Mouse (Mus musculus) thymus, postnatal 0 days (tissue): ENCODE results near the gene Ypel3. TPM values are rescaled to one million over a fixed set of nuclear protein-coding genes. Genes with fewer than 3 reads are reported as not detected.
A peak's percentile ranks its signal among the peaks of the same experiment; 100 is the strongest.

ENCODE experiments used
- DNase-seq: peaks from one replicate; pipeline ENCODE4 v3.0.0-alpha.2; 2015; ENCODE audit warnings: low spot score
- polyA plus RNA-seq: library from polyadenylated mRNA; unstranded; fragments of >200 nt; fragmentation: Nextera tagmentation; extraction: Ambion mirVana; gene quantifications from 2 replicates; pipeline ENCODE4 v1.2.1, GENCODE M21; 2015

Gene Ypel3
- polyA plus RNA-seq, 1 experiment from 2014 or later, result 180 TPM

- no peak for DNase-seq
Observed at GRCm38 (mm10) chr7:126792721-126793443, 16.1 kb downstream of the Ypel3 start.

- no peak for DNase-seq
Observed at GRCm38 (mm10) chr7:126793456-126794270, 16.9 kb downstream of the Ypel3 start.

GRCm38 (mm10) chr7:126794271-126794605 is 17.5 kb downstream of the Ypel3 start:
- DNase-seq, result peak; percentile 54

- no peak for DNase-seq
Observed at GRCm38 (mm10) chr7:126795387-126796317, 18.9 kb downstream of the Ypel3 start.

- DNase-seq, result peak; percentile 41
Observed at GRCm38 (mm10) chr7:126796350-126796932, 19.7 kb downstream of the Ypel3 start.

- DNase-seq, result peak; percentile 7
Observed at GRCm38 (mm10) chr7:126797411-126798126, 20.8 kb downstream of the Ypel3 start, which contains the start of gene Fam57b. Fam57b (plus strand) TSS chr7:126797668.

GRCm38 (mm10) chr7:126798127-126799049 is 21.6 kb downstream of the Ypel3 start:
- DNase-seq, result peak; percentile 62

GRCm38 (mm10) chr7:126799050-126799467 is 22.3 kb downstream of the Ypel3 start:
- DNase-seq, result peak; percentile 96

- DNase-seq, result peak; percentile 86
Observed at GRCm38 (mm10) chr7:126799468-126800268, 22.9 kb downstream of the Ypel3 start.

GRCm38 (mm10) chr7:126800269-126801056 is 23.7 kb downstream of the Ypel3 start:
- DNase-seq, result no peak

GRCm38 (mm10) chr7:126801057-126801422 is 24.3 kb downstream of the Ypel3 start:
- DNase-seq, result no peak

- DNase-seq, result no peak
Observed at GRCm38 (mm10) chr7:126802134-126802889, 25.6 kb downstream of the Ypel3 start.

GRCm38 (mm10) chr7:126803181-126803580 is 26.4 kb downstream of the Ypel3 start:
- DNase-seq, result no peak

- no peak for DNase-seq
Observed at GRCm38 (mm10) chr7:126803751-126804150, 27.0 kb downstream of the Ypel3 start.

- DNase-seq, result no peak
Observed at GRCm38 (mm10) chr7:126806956-126807355, 30.2 kb downstream of the Ypel3 start.

- DNase-seq, result no peak
Observed at GRCm38 (mm10) chr7:126807405-126807804, 30.6 kb downstream of the Ypel3 start.
